In genomic region chr2:153496898-153497297, GRCm38 (mm10) we compare ENCODE assay signal across 11 mouse cellular contexts. TPM values are rescaled to one million over a fixed set of nuclear protein-coding genes. Genes with fewer than 3 reads are reported as not detected.
A peak's percentile ranks its signal among the peaks of the same experiment; 100 is the strongest.
DNase-seq lines count a peak whose midpoint lies in the region; ATAC-seq lines count a peak whose summit lies in the region.
"Had no signal": no experiment of that assay in that cellular context is flagged by ENCODE, and none has a peak within 500 bp of the region (broad histone marks: within the 10 kb centered on the region; RNA-seq: fewer than 3 reads in every experiment).

No protein-coding gene starts in this region.

- 20% methylated on average over 13 of the region's 13 CpGs for WGBS in midbrain, embryonic 10.5 days
- WGBS in midbrain, embryonic 16.5 days: 16% methylated on average over 13 of the region's 13 CpGs
- 53% methylated on average over 13 of the region's 13 CpGs for WGBS in limb, embryonic 10.5 days
- 20% methylated on average over 13 of the region's 13 CpGs for WGBS in neural tube, embryonic 15.5 days

- no peak for ATAC-seq in midbrain, embryonic 16.5 days
- no peak for ATAC-seq in neural tube, embryonic 15.5 days (ENCODE audit: low FRiP score)
- ATAC-seq in inflammation-experienced regulatory T-cells, adult 6 months: no peak

- peaks cover 78% of the 10 kb centered on the region for H3K27me3 ChIP-seq in midbrain, embryonic 10.5 days (ENCODE audit: low read depth, poor library complexity, severe bottlenecking)
- no peaks in the 10 kb centered on the region for H3K27me3 ChIP-seq in midbrain, embryonic 16.5 days (ENCODE audit: control insufficient read depth, insufficient read depth, low read depth, low read length)
- peaks cover 22% of the 10 kb centered on the region for H3K27me3 ChIP-seq in limb, embryonic 10.5 days (ENCODE audit: low read depth, poor library complexity, severe bottlenecking)
- H3K27me3 ChIP-seq in neural tube, embryonic 15.5 days (replicated peaks): 0 out of 2 replicates have a peak, but pooled peaks cover 2% of the 10 kb centered on the region

- H3K36me3 ChIP-seq in midbrain, embryonic 10.5 days: no peaks in the 10 kb centered on the region
- H3K36me3 ChIP-seq in midbrain, embryonic 16.5 days (ENCODE audit: control insufficient read depth, insufficient read depth, low read length): no peaks in the 10 kb centered on the region
- no peaks in the 10 kb centered on the region for H3K36me3 ChIP-seq in limb, embryonic 10.5 days
- no peaks in the 10 kb centered on the region for H3K36me3 ChIP-seq in neural tube, embryonic 15.5 days

- H3K9me3 ChIP-seq in midbrain, embryonic 10.5 days (replicated peaks): no peaks in the 10 kb centered on the region
- H3K9me3 ChIP-seq in midbrain, embryonic 16.5 days (replicated peaks; ENCODE audit: control insufficient read depth, low read length, poor library complexity, severe bottlenecking): no peaks in the 10 kb centered on the region
- no peaks in the 10 kb centered on the region for H3K9me3 ChIP-seq in limb, embryonic 10.5 days (replicated peaks)
- no peaks in the 10 kb centered on the region for H3K9me3 ChIP-seq in neural tube, embryonic 15.5 days (replicated peaks)

- no peak overlapping the region for H3K4me2 ChIP-seq in midbrain, embryonic 16.5 days (ENCODE audit: low read length)
- H3K4me2 ChIP-seq in neural tube, embryonic 15.5 days: no peak overlapping the region

- DNase-seq in midbrain, embryonic 10.5 days (ENCODE audit: low spot score): peak; percentile 62
- peak; percentile 81 for DNase-seq in embryo, embryonic 11 days
- no peak for DNase-seq in limb, embryonic 10.5 days (ENCODE audit: low spot score)
- no peak for DNase-seq in frontal cortex, postnatal 25 days (ENCODE audit: low spot score in 2 of 2)
- no peak for DNase-seq in frontal cortex, postnatal 14 days (ENCODE audit: low spot score in 2 of 2)

- H3K4me3 ChIP-seq in midbrain, embryonic 10.5 days: peak overlapping the region; percentile 27
- no peak overlapping the region for H3K4me3 ChIP-seq in midbrain, embryonic 16.5 days (ENCODE audit: low read depth, low read length)
- no peak overlapping the region for H3K4me3 ChIP-seq in limb, embryonic 10.5 days
- H3K4me3 ChIP-seq in neural tube, embryonic 15.5 days (replicated peaks): no peak overlapping the region

- H3K4me1 ChIP-seq in midbrain, embryonic 10.5 days: peaks cover 70% of the 10 kb centered on the region
- H3K4me1 ChIP-seq in midbrain, embryonic 16.5 days (ENCODE audit: control insufficient read depth, insufficient read depth, low read length): peaks cover 35% of the 10 kb centered on the region
- peaks cover 55% of the 10 kb centered on the region for H3K4me1 ChIP-seq in limb, embryonic 10.5 days
- peaks cover 49% of the 10 kb centered on the region for H3K4me1 ChIP-seq in neural tube, embryonic 15.5 days

- no peak overlapping the region; the same call in 1 of the 2 replicates for H3K9ac ChIP-seq in midbrain, embryonic 16.5 days (ENCODE audit: low read depth, low read length)
- H3K9ac ChIP-seq in neural tube, embryonic 15.5 days (replicated peaks): 0 out of 2 replicates have a peak overlapping the region, but pooled peaks have one; percentile 4

- peak overlapping the region; percentile 76 for H3K27ac ChIP-seq in midbrain, embryonic 10.5 days (replicated peaks)
- no peak overlapping the region for H3K27ac ChIP-seq in midbrain, embryonic 16.5 days (ENCODE audit: low read length)
- H3K27ac ChIP-seq in limb, embryonic 10.5 days: peak overlapping the region; percentile 66
- peak overlapping the region; percentile 54; the same call in 1 of the 2 replicates for H3K27ac ChIP-seq in neural tube, embryonic 15.5 days (replicated peaks)

RNA-seq across cellular contexts. Expression of gene 4930404H24Rik, which starts 4.3 kb away (rescaled TPM):
- polyA plus RNA-seq in midbrain, embryonic 10.5 days (2016; fragmentation: Nextera tagmentation; extraction: Ambion mirVana): not detected in 2 replicates
- not detected in 2 replicates for polyA plus RNA-seq in midbrain, embryonic 16.5 days (2015; fragmentation: Nextera tagmentation; extraction: Ambion mirVana)
- not detected in 2 replicates for polyA plus RNA-seq in limb, embryonic 10.5 days (2016; fragmentation: Nextera tagmentation; extraction: Ambion mirVana)
- polyA plus RNA-seq in neural tube, embryonic 15.5 days (2015; fragmentation: Nextera tagmentation; extraction: Ambion mirVana): not detected in 2 replicates
- not detected for polyA plus RNA-seq in inflammation-experienced regulatory T-cells, adult 6 months (2017; shearing (Covaris generic))
- polyA plus RNA-seq: erythroblast, embryonic 14.5 days; liver, adult 2 months; spleen, adult 2 months had no signal

RNA-seq across cellular contexts. Expression of gene Nol4l, which starts 32.9 kb away (rescaled TPM):
- polyA plus RNA-seq in midbrain, embryonic 10.5 days (2016; fragmentation: Nextera tagmentation; extraction: Ambion mirVana): 12.8 and 16.8 TPM in 2 replicates
- polyA plus RNA-seq in midbrain, embryonic 16.5 days (2015; fragmentation: Nextera tagmentation; extraction: Ambion mirVana): 39.9 and 47.5 TPM in 2 replicates
- polyA plus RNA-seq in limb, embryonic 10.5 days (2016; fragmentation: Nextera tagmentation; extraction: Ambion mirVana): 15.8 and 17.2 TPM in 2 replicates
- polyA plus RNA-seq in neural tube, embryonic 15.5 days (2015; fragmentation: Nextera tagmentation; extraction: Ambion mirVana): 31.4 and 36.1 TPM in 2 replicates
- polyA plus RNA-seq in inflammation-experienced regulatory T-cells, adult 6 months (2017; shearing (Covaris generic)): 1 to 10 TPM; 2.4 to 3.9 (median 2.4) TPM

Comparison
In these comparisons a context has a peak if more than half of its experiments do, and no peak if none do; other contexts are left out.
1. DNase-seq: peak in midbrain, embryonic 10.5 days (single experiment) and embryo, embryonic 11 days (single experiment); none in limb, embryonic 10.5 days (single experiment), frontal cortex, postnatal 25 days (0 of 2) and frontal cortex, postnatal 14 days (0 of 2).